ENCODE assay signal across 15 mouse cellular contexts in the genomic region with DNA sequence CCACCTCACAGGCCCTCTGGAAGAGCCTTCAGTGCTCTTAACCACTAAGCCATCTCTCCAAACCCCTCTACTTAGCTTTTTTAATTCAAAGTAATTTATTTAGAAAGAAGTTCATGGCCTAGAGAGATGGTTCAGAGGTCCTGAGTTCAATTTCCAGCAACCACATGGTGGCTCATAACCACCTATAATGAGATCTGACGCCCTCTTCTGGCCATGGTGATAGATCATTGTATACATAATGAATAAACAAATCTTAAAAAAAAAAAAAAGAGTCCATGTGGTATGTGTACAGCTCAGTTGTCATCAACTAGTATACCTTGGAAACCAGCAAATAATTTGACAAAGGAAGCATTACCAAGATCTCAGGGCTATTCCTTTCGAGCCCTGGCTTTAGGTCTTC. TPM values are rescaled to one million over a fixed set of nuclear protein-coding genes. Genes with fewer than 3 reads are reported as not detected.
DNase-seq lines count a peak whose midpoint lies in the region; TF ChIP-seq lines count a peak whose summit lies in the region.
"Had no signal": no experiment of that assay in that cellular context is flagged by ENCODE, and none has a peak within 500 bp of the region (broad histone marks: within the 10 kb centered on the region; RNA-seq: fewer than 3 reads in every experiment).

No protein-coding gene starts in this region.

- no peaks in the 10 kb centered on the region for H3K79me2 ChIP-seq in MEL (ENCODE audit: control insufficient read depth, insufficient read depth, low read length, poor library complexity)

- no peaks in the 10 kb centered on the region for H3K9me3 ChIP-seq in MEL (replicated peaks; ENCODE audit: insufficient read depth, low read length)
- no peaks in the 10 kb centered on the region for H3K9me3 ChIP-seq in forebrain, embryonic 10.5 days
- H3K9me3 ChIP-seq: heart, embryonic 10.5 days had no signal

- DNase-seq in lung, postnatal 36 days, result peak; percentile 24
- DNase-seq in lung, postnatal 25 days (ENCODE audit: low spot score), result no peak
- peak; percentile 49 for DNase-seq in MEL (ENCODE audit: low read depth, low spot score)
- peak; percentile 13 for DNase-seq in c-Kit-positive CD71-positive TER-119-negative erythroid progenitor cells, embryonic 14.5 days (ENCODE audit: low read depth)
- peak; percentile 46 for DNase-seq in thymus, postnatal 25 days
- DNase-seq in forebrain, embryonic 10.5 days (ENCODE audit: extremely low spot score, low spot score), result no peak
- DNase-seq in kidney, adult 9 months, result no peak
- DNase-seq: adrenal gland, postnatal 36 days; cerebellum, adult 18-20 months; heart, postnatal 4 days; kidney, adult 18-20 months; layer of hippocampus, adult 9-11 months; right cerebral cortex, postnatal 4 days had no signal

- H3K27ac ChIP-seq in MEL (ENCODE audit: control insufficient read depth, low read depth, low read length), result no peak overlapping the region
- no peak overlapping the region for H3K27ac ChIP-seq in forebrain, embryonic 10.5 days
- H3K27ac ChIP-seq: heart, embryonic 10.5 days; liver, embryonic 14.5 days had no signal

- TF ChIP-seq EP300 in MEL (IDR thresholded peaks at IDR 0.05; ENCODE audit: low read depth in 1 of 2, low read length in 2 of 2), result no peak

- H3K4me1 ChIP-seq in MEL (ENCODE audit: control insufficient read depth in 1 of 2, insufficient read depth in 2 of 2, low read length in 2 of 2), result no peaks in the 10 kb centered on the region
- no peaks in the 10 kb centered on the region for H3K4me1 ChIP-seq in forebrain, embryonic 10.5 days
- H3K4me1 ChIP-seq: heart, embryonic 10.5 days had no signal

- no peak for TF ChIP-seq POLR2A in MEL (IDR thresholded peaks at IDR 0.05; ENCODE audit: control insufficient read depth in 1 of 2, insufficient read depth in 1 of 2, low read depth in 1 of 2, low read length in 2 of 2, poor library complexity in 1 of 2)

- H3K4me3 ChIP-seq in MEL (ENCODE audit: control insufficient read depth in 1 of 2, insufficient read depth in 1 of 2, low read depth in 2 of 2, low read length in 2 of 2), result no peak overlapping the region
- H3K4me3 ChIP-seq in forebrain, embryonic 10.5 days, result no peak overlapping the region
- H3K4me3 ChIP-seq: heart, embryonic 10.5 days had no signal

- TF ChIP-seq RAD21 in MEL (IDR thresholded peaks at IDR 0.05; ENCODE audit: low read depth, low read length), result no peak

- 77% methylated on average over 2 of the region's 2 CpGs for WGBS in forebrain, embryonic 10.5 days

- H3K36me3 ChIP-seq in MEL (ENCODE audit: control insufficient read depth in 1 of 2, insufficient read depth in 2 of 2, low read length in 2 of 2), result peaks cover 0 to 21% of the 10 kb centered on the region in 2 experiments; a peak in 2 of 4 replicates
- peaks cover 92% of the 10 kb centered on the region for H3K36me3 ChIP-seq in forebrain, embryonic 10.5 days (replicated peaks)

- no peaks in the 10 kb centered on the region for H3K27me3 ChIP-seq in MEL (ENCODE audit: control insufficient read depth in 1 of 2, insufficient read depth in 2 of 2, low read length in 2 of 2)
- no peaks in the 10 kb centered on the region for H3K27me3 ChIP-seq in forebrain, embryonic 10.5 days (ENCODE audit: poor library complexity, severe bottlenecking)

- TF ChIP-seq CTCF in MEL (IDR thresholded peaks at IDR 0.05 in 2 of 3, conservative IDR thresholded peaks at IDR 0.05 in 1 of 3; ENCODE audit: control insufficient read depth in 1 of 3, insufficient read depth in 1 of 3, low read depth in 2 of 3, low read length in 3 of 3, poor library complexity in 1 of 3, severe bottlenecking in 1 of 3), result peak in 2 of 3 experiments; percentile 15 to 45; a peak in 3 of 6 replicates

- H3K9ac ChIP-seq in MEL (ENCODE audit: control insufficient read depth, low read depth, low read length, poor library complexity, severe bottlenecking), result no peak overlapping the region
- H3K9ac ChIP-seq: liver, embryonic 14.5 days had no signal

TF ChIP-seq in MEL, 35 proteins besides CTCF, POLR2A, EP300 and RAD21:
- TF ChIP-seq ZC3H11A (IDR thresholded peaks at IDR 0.05; ENCODE audit: low read depth, low read length) (no peak), ZKSCAN1 (IDR thresholded peaks at IDR 0.05; ENCODE audit: low read depth, low read length) (no peak), SMC3 (IDR thresholded peaks at IDR 0.05; ENCODE audit: low read depth, low read length) (peak; percentile 24; the same call in 1 of the 2 replicates), GABPA (IDR thresholded peaks at IDR 0.05; ENCODE audit: low read depth, low read length) (no peak), ZNF384 (IDR thresholded peaks at IDR 0.05; ENCODE audit: low read depth, low read length) (peak; percentile 80), MYC (IDR thresholded peaks at IDR 0.05; ENCODE audit: low read depth, low read length) (peak; percentile 75), MAZ (IDR thresholded peaks at IDR 0.05; ENCODE audit: low read depth, low read length) (no peak), POLR2AphosphoS5 (IDR thresholded peaks at IDR 0.05; ENCODE audit: borderline replicate concordance, low read depth, low read length) (no peak), POLR2AphosphoS2 (IDR thresholded peaks at IDR 0.05; ENCODE audit: low read length) (no peak)

RNA-seq across cellular contexts. Expression of gene Nup214, which starts 24.2 kb away (rescaled TPM):
- total RNA-seq in MEL (2012; rRNA removed), result 60.9 and 71.4 TPM in 2 replicates
- 100 to 1,000 TPM in 1 of 2 experiments, 10 to 100 TPM in 1; 78.6 to 163 TPM for polyA plus RNA-seq in MEL (2012; ENCODE audit: insufficient read depth in 1 of 2, insufficient read length in 2 of 2, low read depth in 1 of 2, low replicate concordance in 2 of 2, missing spikeins in 1 of 2)
- polyA plus RNA-seq in forebrain, embryonic 10.5 days (2016; fragmentation: Nextera tagmentation; extraction: Ambion mirVana), result 110 and 111 TPM in 2 replicates

RNA-seq across cellular contexts. Expression of gene Aif1l, which starts 48.5 kb away (rescaled TPM):
- total RNA-seq in MEL (2012; rRNA removed), result 0.16 and 0.69 TPM in 2 replicates
- polyA plus RNA-seq in MEL (2012; ENCODE audit: insufficient read depth in 1 of 2, insufficient read length in 2 of 2, low read depth in 1 of 2, low replicate concordance in 2 of 2, missing spikeins in 1 of 2), result 1 to 10 TPM in 1 of 2 experiments, not detected in 1; 1.9 TPM
- 84.7 and 85.6 TPM in 2 replicates for polyA plus RNA-seq in forebrain, embryonic 10.5 days (2016; fragmentation: Nextera tagmentation; extraction: Ambion mirVana)

Comparison
In these comparisons a context has a peak if more than half of its experiments do, and no peak if none do; other contexts are left out.
1. DNase-seq: peak in lung, postnatal 36 days (single experiment), MEL (single experiment), c-Kit-positive CD71-positive TER-119-negative erythroid progenitor cells, embryonic 14.5 days (single experiment) and thymus, postnatal 25 days (single experiment); none in lung, postnatal 25 days (single experiment), forebrain, embryonic 10.5 days (single experiment) and kidney, adult 9 months (single experiment).
2. RNA of gene Aif1l, which starts 48.5 kb away (polyA plus RNA-seq): 84.7 to 85.6 TPM in forebrain, embryonic 10.5 days; 1.9 TPM in MEL; every median in the first group is over 10 times any median in the second.